Mouse (Mus musculus) limb, embryonic 15.5 days (tissue): ENCODE data around the gene Zfp949. TPM values are rescaled to one million over a fixed set of nuclear protein-coding genes. Genes with fewer than 3 reads are reported as not detected.
"Not testable (repeated sequence)": the region's sequence is repeated elsewhere in the genome, so short reads cannot be mapped to it uniquely, and the experiment has no call there.

Experiments
- ATAC-seq: fragments of 200-750 bp; cut with Nextera tagmentation; 2 replicates; pipeline ENCODE4 v1.8.0; 2017; ENCODE audit warnings: low read depth, moderate TSS enrichment; ENCODE audit not compliant: insufficient number of reproducible peaks, low FRiP score, low TSS enrichment
- H3K27ac ChIP-seq: fragments of 300-500 bp; sonication (generic); 2 replicates; pipeline ENCODE4 v1.5.1; 2015; ENCODE audit warnings: moderate library complexity, mild to moderate bottlenecking, inconsistent platforms
- H3K27me3 ChIP-seq: fragments of 300-500 bp; sonication (generic); 2 replicates; pipeline ENCODE4 v1.6.1; 2015; ENCODE audit warnings: inconsistent platforms
- H3K36me3 ChIP-seq: fragments of 300-500 bp; sonication (generic); 2 replicates; pipeline ENCODE4 v1.6.1; 2015; ENCODE audit warnings: inconsistent platforms
- H3K4me1 ChIP-seq: fragments of 300-500 bp; sonication (generic); 2 replicates; pipeline ENCODE4 v1.6.1; 2015; ENCODE audit warnings: inconsistent platforms
- H3K4me2 ChIP-seq: fragments of 300-500 bp; sonication (generic); 2 replicates; pipeline ENCODE4 v1.6.1; 2015; ENCODE audit warnings: mild to moderate bottlenecking, inconsistent platforms
- H3K4me3 ChIP-seq: fragments of 300-500 bp; sonication (generic); 2 replicates; pipeline ENCODE4 v1.5.1; 2015; ENCODE audit warnings: mild to moderate bottlenecking, inconsistent platforms
- H3K9ac ChIP-seq: fragments of 300-500 bp; sonication (generic); 2 replicates; pipeline ENCODE4 v1.6.1; 2015; ENCODE audit warnings: inconsistent platforms
- H3K9me3 ChIP-seq: fragments of 300-500 bp; sonication (generic); 2 replicates; pipeline ENCODE4 v1.6.1; 2016; ENCODE audit warnings: inconsistent platforms
- WGBS: fragments of 180-500 bp; shearing (Covaris S2); methylation state at CpG from one replicate; pipeline ENCODE4 v1.1.7; 2015; 5-methylcytosine and 5-hydroxymethylcytosine counted together
- polyA plus RNA-seq: library from polyadenylated mRNA; unstranded; fragments of >200 nt; fragmentation: Nextera tagmentation; extraction: Ambion mirVana; gene quantifications from 2 replicates; pipeline ENCODE4 v1.2.1, GENCODE M21; 2015

Zfp949 gene
- polyA plus RNA-seq, 1 experiment from 2014 or later = 13.6 TPM

DNA sequence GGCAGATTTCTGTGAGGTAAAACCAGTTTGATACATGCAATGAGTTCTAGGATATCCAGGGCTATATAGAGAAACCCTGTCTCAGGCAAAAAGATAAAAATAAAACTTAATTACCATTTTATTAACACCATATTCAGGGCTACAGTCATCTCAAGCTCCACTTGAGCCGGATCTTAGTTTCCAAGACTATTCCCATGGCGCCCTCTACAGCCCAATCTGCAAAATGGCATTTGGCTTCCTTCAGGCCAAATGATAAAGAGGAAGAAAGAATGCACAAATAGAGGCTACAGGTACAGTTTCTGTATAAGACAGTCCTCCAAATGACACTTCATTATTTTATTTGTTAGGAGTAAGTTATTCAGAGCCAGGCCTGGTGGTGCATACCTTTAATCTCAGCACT is 1.7 kb upstream of the Zfp949 start:
- H3K9me3 ChIP-seq = no peaks in the 10 kb centered on the region
- peaks cover 21% of the 10 kb centered on the region for H3K4me1 ChIP-seq
- no peak overlapping the region for H3K9ac ChIP-seq
- 0% methylated on average over 2 of the region's 2 CpGs for WGBS
- no peak overlapping the region for H3K4me3 ChIP-seq
- H3K27me3 ChIP-seq = no peaks in the 10 kb centered on the region
- no peaks in the 10 kb centered on the region for H3K36me3 ChIP-seq
- H3K27ac ChIP-seq = no peak overlapping the region
- no peak overlapping the region for H3K4me2 ChIP-seq
- no peak for ATAC-seq

DNA sequence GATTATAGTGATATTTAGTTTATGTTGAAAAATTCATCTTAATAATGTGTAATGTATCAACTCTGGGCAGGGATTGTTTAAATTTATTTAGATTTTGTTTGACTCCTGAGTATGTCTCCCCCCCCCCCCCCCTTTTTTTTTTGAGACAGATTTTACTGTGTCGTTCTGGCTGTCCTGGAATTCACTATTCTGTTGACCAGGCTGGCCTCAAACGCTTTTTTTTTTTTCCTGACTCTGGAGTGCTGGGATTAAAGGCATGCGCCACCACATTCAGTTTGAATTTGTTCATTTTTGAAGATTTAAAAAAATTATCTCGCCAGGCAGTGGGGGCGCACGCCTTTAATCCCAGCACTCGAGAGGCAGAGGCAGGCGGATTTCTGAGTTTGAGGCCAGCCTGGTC is 1.2 kb upstream of the Zfp949 start:
- Histone ChIP-seq H3K9ac (no peak overlapping the region), H3K4me3 (no peak overlapping the region), H3K4me2 (no peak overlapping the region), H3K27ac (no peak overlapping the region), H3K36me3 (no peaks in the 10 kb centered on the region), H3K4me1 (peaks cover 21% of the 10 kb centered on the region), H3K27me3 (no peaks in the 10 kb centered on the region), H3K9me3 (no peaks in the 10 kb centered on the region)
- ATAC-seq = no peak
- WGBS = 67% methylated on average over 8 of the region's 8 CpGs

- 24% methylated on average over 7 of the region's 7 CpGs for WGBS
- Histone ChIP-seq H3K27me3 (no peaks in the 10 kb centered on the region), H3K4me2 (peak overlapping the region; percentile 59), H3K36me3 (0 out of 2 replicates have a peak, but pooled peaks cover 5% of the 10 kb centered on the region), H3K27ac (peak overlapping the region; percentile 93; the same call in 1 of the 2 replicates), H3K4me3 (peak overlapping the region; percentile 82), H3K9ac (no peak overlapping the region), H3K4me1 (peaks cover 21% of the 10 kb centered on the region), H3K9me3 (no peaks in the 10 kb centered on the region)
- peak; percentile 53; the same call in 1 of the 2 replicates for ATAC-seq
These were observed 550 bp upstream of the Zfp949 start for GRCm38 (mm10) chr9:88547270-88547669.

DNA sequence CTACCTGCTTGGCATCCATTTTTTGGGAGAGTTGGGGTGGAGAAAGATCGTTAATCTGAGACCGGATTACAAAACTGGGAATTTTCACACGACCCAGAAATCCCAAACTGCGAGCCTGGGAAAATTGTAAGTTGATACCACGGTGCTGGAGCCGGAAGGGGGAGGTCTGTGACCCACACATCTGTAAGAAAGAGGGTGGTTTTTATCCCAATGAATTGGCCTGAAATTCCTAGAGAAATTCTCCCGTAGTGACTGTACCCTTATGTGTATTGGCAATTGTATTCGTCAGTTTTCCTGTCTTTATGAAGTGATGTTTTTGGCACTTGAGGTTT is 760 bp downstream of the Zfp949 start:
- peaks cover 13% of the 10 kb centered on the region; the same call in 1 of the 2 replicates for H3K36me3 ChIP-seq
- WGBS = 1% methylated on average over 8 of the region's 8 CpGs
- no peaks in the 10 kb centered on the region for H3K9me3 ChIP-seq
- peak overlapping the region; percentile 82 for H3K4me3 ChIP-seq
- H3K27ac ChIP-seq = peak overlapping the region; percentile 93
- H3K4me1 ChIP-seq = peaks cover 21% of the 10 kb centered on the region
- H3K27me3 ChIP-seq = no peaks in the 10 kb centered on the region
- H3K9ac ChIP-seq = peak overlapping the region; percentile 64
- peak overlapping the region; percentile 59 for H3K4me2 ChIP-seq
- ATAC-seq = no peak

DNA sequence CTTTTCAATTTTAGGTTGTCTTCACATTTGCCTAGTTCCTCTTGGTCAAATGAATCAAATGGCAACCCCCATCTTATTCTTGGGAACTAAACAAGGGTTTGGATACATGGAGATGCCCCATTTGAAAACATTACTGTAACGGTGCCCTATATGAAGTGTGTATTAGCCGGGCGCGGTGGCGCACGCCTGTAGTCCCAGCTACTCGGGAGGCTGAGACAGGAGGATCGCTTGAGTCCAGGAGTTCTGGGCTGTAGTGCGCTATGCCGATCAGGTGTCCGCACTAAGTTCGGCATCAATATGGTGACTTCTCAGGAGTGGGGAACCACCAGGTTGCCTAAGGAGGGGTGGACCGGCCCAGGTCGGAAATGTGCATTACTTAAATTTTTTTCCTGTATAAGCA is 5.3 kb downstream of the Zfp949 start:
- Histone ChIP-seq H3K36me3 (peaks cover 30% of the 10 kb centered on the region), H3K27ac (no peak overlapping the region), H3K9me3 (no peaks in the 10 kb centered on the region), H3K4me3 (no peak overlapping the region), H3K4me2 (no peak overlapping the region), H3K4me1 (peaks cover 21% of the 10 kb centered on the region), H3K27me3 (no peaks in the 10 kb centered on the region), H3K9ac (no peak overlapping the region)
- no peak for ATAC-seq
- WGBS = 98% methylated on average over 14 of the region's 14 CpGs

GRCm38 (mm10) chr9:88558146-88558545 is 10.3 kb downstream of the Zfp949 start:
- Histone ChIP-seq H3K27ac (no peak overlapping the region), H3K4me3 (no peak overlapping the region), H3K27me3 (no peaks in the 10 kb centered on the region), H3K4me1 (no peaks in the 10 kb centered on the region), H3K36me3 (peaks cover 51% of the 10 kb centered on the region), H3K9ac (no peak overlapping the region), H3K4me2 (no peak overlapping the region), H3K9me3 (no peaks in the 10 kb centered on the region)
- ATAC-seq = no peak
- WGBS = 88% methylated on average over 4 of the region's 4 CpGs

DNA sequence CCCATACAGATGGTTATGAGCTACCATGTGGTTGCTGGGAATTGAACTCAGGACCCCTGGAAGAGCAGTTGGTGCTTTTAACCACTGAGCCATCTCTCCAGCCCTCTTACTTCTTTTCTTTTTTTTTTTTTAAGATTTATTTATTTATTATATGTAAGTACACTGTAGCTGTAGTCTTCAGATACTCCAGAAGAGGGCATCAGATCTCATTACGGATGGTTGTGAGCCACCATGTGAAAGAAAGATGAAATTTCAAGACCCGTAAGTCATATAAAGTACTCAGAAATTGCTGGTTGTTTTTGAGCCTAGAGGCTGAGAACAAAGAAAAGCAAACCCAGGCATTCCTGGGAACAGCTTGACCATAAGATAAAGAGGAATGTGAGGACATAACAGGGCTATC is 13.7 kb downstream of the Zfp949 start:
- not testable (repeated sequence) for ATAC-seq, H3K27me3 ChIP-seq, H3K4me2 ChIP-seq, H3K4me3 ChIP-seq, H3K9ac ChIP-seq, H3K4me1 ChIP-seq, H3K27ac ChIP-seq, H3K9me3 ChIP-seq
- peaks cover 55% of the 10 kb centered on the region for H3K36me3 ChIP-seq
- WGBS = 92% methylated on average over 2 of the region's 2 CpGs

DNA sequence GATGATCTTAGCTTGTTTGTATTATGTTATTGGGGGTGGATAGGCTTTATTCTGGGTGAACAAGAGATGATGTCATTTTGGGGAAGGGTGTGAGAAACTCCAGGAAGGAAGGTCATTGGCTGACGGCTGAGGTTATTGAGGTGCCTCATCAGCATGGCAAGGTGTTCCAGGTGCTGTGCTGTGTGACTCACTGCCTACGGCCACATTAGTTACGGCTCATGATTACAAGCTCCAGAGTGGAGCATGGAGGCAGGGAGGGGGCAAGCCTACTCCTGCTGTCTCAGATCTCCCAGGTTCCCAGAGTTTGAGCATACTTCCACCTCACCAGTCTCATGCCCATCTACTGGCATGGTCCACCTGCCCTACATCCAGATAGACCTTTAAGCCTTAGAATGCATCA is 22.7 kb downstream of the Zfp949 start:
- not testable (repeated sequence) for H3K9ac ChIP-seq, H3K27ac ChIP-seq, H3K27me3 ChIP-seq, H3K4me2 ChIP-seq, H3K4me1 ChIP-seq, ATAC-seq, H3K4me3 ChIP-seq
- peaks cover 43% of the 10 kb centered on the region for H3K36me3 ChIP-seq
- WGBS = 96% methylated on average over 3 of the region's 3 CpGs
- H3K9me3 ChIP-seq = peaks cover 22% of the 10 kb centered on the region; the same call in 1 of the 2 replicates

- H3K36me3 ChIP-seq, H3K9ac ChIP-seq, H3K9me3 ChIP-seq, H3K27me3 ChIP-seq, H3K4me1 ChIP-seq, H3K4me3 ChIP-seq, ATAC-seq, H3K4me2 ChIP-seq, H3K27ac ChIP-seq: not testable (repeated sequence)
- WGBS = 73% methylated on average over 2 of the region's 2 CpGs
These were observed 32.8 kb downstream of the Zfp949 start, which contains the start of gene Trim43a for GRCm38 (mm10) chr9:88580591-88580990. Trim43a (plus strand) TSS chr9:88580891.

- H3K27ac ChIP-seq, H3K4me1 ChIP-seq, ATAC-seq, H3K9ac ChIP-seq, H3K9me3 ChIP-seq, H3K4me3 ChIP-seq, H3K27me3 ChIP-seq, H3K4me2 ChIP-seq, H3K36me3 ChIP-seq: not testable (repeated sequence)
- WGBS = 61% methylated on average over 6 of the region's 6 CpGs
These were observed 45.9 kb downstream of the Zfp949 start for GRCm38 (mm10) chr9:88593708-88594107.

DNA sequence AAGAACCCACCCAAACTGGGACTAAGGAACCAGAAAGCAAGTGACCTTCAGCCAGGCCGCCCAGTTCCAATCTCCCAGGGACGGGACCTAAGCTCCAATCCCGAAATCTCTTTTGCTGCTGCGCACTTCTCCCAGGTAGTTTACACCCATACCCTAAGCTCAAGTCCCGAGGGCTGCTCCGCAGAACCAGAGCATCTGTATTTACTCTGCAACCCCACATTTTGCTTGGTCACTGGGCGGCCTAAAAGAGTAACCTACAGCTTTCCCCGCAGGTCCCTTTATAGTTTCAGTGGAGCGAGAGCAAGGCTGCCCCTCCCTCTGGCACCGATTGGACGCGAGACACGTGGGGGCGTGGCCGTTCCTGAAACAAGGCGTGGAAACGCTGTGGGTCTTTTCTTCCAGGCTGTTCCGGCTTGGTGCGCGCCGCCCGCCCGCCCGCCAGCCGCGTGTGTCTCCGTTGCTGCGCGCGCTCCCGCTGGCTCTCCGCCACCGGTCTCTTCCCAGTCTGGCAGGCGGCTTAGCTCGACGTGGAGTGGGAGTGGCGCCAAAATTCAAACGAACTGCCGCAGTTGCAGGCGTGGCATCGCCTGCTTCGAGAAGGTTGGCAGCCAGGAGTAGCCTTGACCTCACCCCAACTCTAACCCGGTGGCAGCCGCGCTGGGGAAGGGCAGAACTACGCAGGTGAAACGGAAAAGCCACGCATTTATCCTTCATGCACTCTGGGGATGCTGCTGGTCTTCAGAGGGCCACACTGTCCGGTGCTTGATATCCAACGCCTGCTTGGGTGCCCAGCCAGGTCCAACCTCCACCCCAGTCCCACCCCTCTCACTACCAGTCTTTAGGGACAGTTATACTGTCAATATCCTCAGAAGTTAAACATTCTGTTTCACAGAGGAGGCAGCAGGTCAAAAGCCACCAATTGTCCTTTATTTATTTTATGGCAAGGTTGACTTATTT is 51.7 kb downstream of the Zfp949 start:
- not testable (repeated sequence) for H3K36me3 ChIP-seq, H3K4me1 ChIP-seq, H3K27ac ChIP-seq, H3K9me3 ChIP-seq, H3K9ac ChIP-seq, H3K27me3 ChIP-seq
- 1% methylated on average over 48 of the region's 50 CpGs for WGBS
- Histone ChIP-seq H3K4me3 (peak overlapping the region; percentile 39), H3K4me2 (peak overlapping the region; percentile 60)
- ATAC-seq = peak; percentile 98
